Mouse (Mus musculus): ENCODE results near the gene Sbno1.

Gene Sbno1

GRCm38 (mm10) chr5:124444208-124444607, 18.4 kb upstream of the Sbno1 start:
- DNase-seq (ENCODE audit: low spot score), result no peak

- DNase-seq (ENCODE audit: low spot score), result peak; percentile 43
Measured at GRCm38 (mm10) chr5:124442628-124443027, 16.8 kb upstream of the Sbno1 start.

GRCm38 (mm10) chr5:124440094-124440701, 14.4 kb upstream of the Sbno1 start:
- DNase-seq (ENCODE audit: low spot score), result no peak

GRCm38 (mm10) chr5:124439447-124440093, 13.8 kb upstream of the Sbno1 start, which contains the start of gene Kmt5a:
Gene Kmt5a (plus strand): TSS chr5:124439930.
- DNase-seq (ENCODE audit: low spot score), result peak; percentile 97

- DNase-seq (ENCODE audit: low spot score), result no peak
Measured at GRCm38 (mm10) chr5:124438746-124439145, 12.9 kb upstream of the Sbno1 start.

GRCm38 (mm10) chr5:124438229-124438628, 12.4 kb upstream of the Sbno1 start:
- no peak for DNase-seq (ENCODE audit: low spot score)

GRCm38 (mm10) chr5:124433048-124433447, 7.2 kb upstream of the Sbno1 start:
- no peak for DNase-seq (ENCODE audit: low spot score)

- DNase-seq (ENCODE audit: low spot score), result no peak
Measured at GRCm38 (mm10) chr5:124432398-124433012, 6.7 kb upstream of the Sbno1 start.

- peak; percentile 72 for DNase-seq (ENCODE audit: low spot score)
Measured at GRCm38 (mm10) chr5:124426475-124427071, 772 bp upstream of the Sbno1 start.

- DNase-seq (ENCODE audit: low spot score), result no peak
Measured at GRCm38 (mm10) chr5:124424723-124425411, 934 bp downstream of the Sbno1 start.

- DNase-seq (ENCODE audit: low spot score), result peak; percentile 45
Measured at GRCm38 (mm10) chr5:124424200-124424722, 1.5 kb downstream of the Sbno1 start.

GRCm38 (mm10) chr5:124421786-124422185, 4.0 kb downstream of the Sbno1 start:
- no peak for DNase-seq (ENCODE audit: low spot score)

- no peak for DNase-seq (ENCODE audit: low spot score)
Measured at GRCm38 (mm10) chr5:124418903-124419302, 6.9 kb downstream of the Sbno1 start.

GRCm38 (mm10) chr5:124412163-124412562, 13.6 kb downstream of the Sbno1 start:
- no peak for DNase-seq (ENCODE audit: low spot score)

- DNase-seq (ENCODE audit: low spot score), result no peak
Measured at GRCm38 (mm10) chr5:124410808-124411207, 15.0 kb downstream of the Sbno1 start.

- no peak for DNase-seq (ENCODE audit: low spot score)
Measured at GRCm38 (mm10) chr5:124393726-124394125, 32.1 kb downstream of the Sbno1 start.

- DNase-seq (ENCODE audit: low spot score), result no peak
Measured at GRCm38 (mm10) chr5:124392412-124392811, 33.4 kb downstream of the Sbno1 start.

GRCm38 (mm10) chr5:124387932-124388331, 37.9 kb downstream of the Sbno1 start:
- DNase-seq (ENCODE audit: low spot score), result no peak

- DNase-seq (ENCODE audit: low spot score), result no peak
Measured at GRCm38 (mm10) chr5:124380121-124380520, 45.7 kb downstream of the Sbno1 start.

GRCm38 (mm10) chr5:124377149-124377548, 48.7 kb downstream of the Sbno1 start:
- DNase-seq (ENCODE audit: low spot score), result peak; percentile 49

- DNase-seq (ENCODE audit: low spot score), result no peak
Measured at GRCm38 (mm10) chr5:124376401-124376800, 49.4 kb downstream of the Sbno1 start.

- DNase-seq (ENCODE audit: low spot score), result no peak
Measured at GRCm38 (mm10) chr5:124374298-124374697, 51.5 kb downstream of the Sbno1 start.
